Mouse (Mus musculus) midbrain, embryonic 11.5 days (tissue): Measurements from ENCODE around the gene Rag1. TPM values are rescaled to one million over a fixed set of nuclear protein-coding genes. Genes with fewer than 3 reads are reported as not detected.

Source experiments
- ATAC-seq: fragments of 200-750 bp; cut with Nextera tagmentation; 2 replicates; pipeline ENCODE4 v1.8.0; 2017; ENCODE audit warnings: moderate TSS enrichment, moderate library complexity; ENCODE audit not compliant: low FRiP score
- DNase-seq: peaks from one replicate; pipeline ENCODE4 v3.0.0; 2015; ENCODE audit warnings: low spot score; ENCODE audit errors: missing footprints
- H3K27ac ChIP-seq: fragments of 300-500 bp; sonication (generic); 2 replicates; pipeline ENCODE4 v1.5.1; 2014; ENCODE audit warnings: low read depth, low read length
- H3K27me3 ChIP-seq: fragments of 300-500 bp; sonication (generic); 2 replicates; pipeline ENCODE4 v1.6.1; 2014; ENCODE audit warnings: mild to moderate bottlenecking, low read length, moderate library complexity, mixed read lengths; ENCODE audit not compliant: control insufficient read depth, insufficient read depth
- H3K36me3 ChIP-seq: fragments of 300-500 bp; sonication (generic); 2 replicates; pipeline ENCODE4 v1.6.1; 2014; ENCODE audit warnings: mild to moderate bottlenecking, low read length, moderate library complexity, mixed read lengths; ENCODE audit not compliant: control insufficient read depth, insufficient read depth
- H3K4me1 ChIP-seq: fragments of 300-500 bp; sonication (generic); 2 replicates; pipeline ENCODE4 v1.6.1; 2014; ENCODE audit warnings: low read length; ENCODE audit not compliant: control insufficient read depth, insufficient read depth
- H3K4me2 ChIP-seq: fragments of 300-500 bp; sonication (generic); 2 replicates; pipeline ENCODE4 v1.6.1; 2014; ENCODE audit warnings: mild to moderate bottlenecking, moderate library complexity
- H3K4me3 ChIP-seq: fragments of 300-500 bp; sonication (generic); 2 replicates; pipeline ENCODE4 v1.5.1; 2014; ENCODE audit warnings: low read depth, low read length
- H3K9ac ChIP-seq: fragments of 300-500 bp; sonication (generic); 2 replicates; pipeline ENCODE4 v1.6.1; 2014; ENCODE audit warnings: low read length
- H3K9me3 ChIP-seq: fragments of 300-500 bp; sonication (generic); 2 replicates; pipeline ENCODE4 v1.6.1; 2016; ENCODE audit warnings: low read length; ENCODE audit not compliant: control insufficient read depth
- WGBS: fragments of 180-500 bp; shearing (Covaris S2); extraction: QIAGEN DNeasy Blood & Tissue Kit; methylation state at CpG from one replicate; pipeline ENCODE4 v1.1.7; 2014; 5-methylcytosine and 5-hydroxymethylcytosine counted together
- polyA plus RNA-seq: library from polyadenylated mRNA; unstranded; fragments of >200 nt; fragmentation: Nextera tagmentation; extraction: Ambion mirVana; gene quantifications from 2 replicates; pipeline ENCODE4 v1.2.1, GENCODE M21; 2014

Gene Rag1
- polyA plus RNA-seq, 1 experiment from 2014 or later = 0.12 TPM

- H3K36me3 ChIP-seq = no peaks in the 10 kb centered on the region
- H3K9me3 ChIP-seq = no peaks in the 10 kb centered on the region
- no peaks in the 10 kb centered on the region for H3K27me3 ChIP-seq
- no peak for ATAC-seq
- H3K4me2 ChIP-seq = no peak overlapping the region
- no peak overlapping the region for H3K9ac ChIP-seq
- DNase-seq = peak; percentile 77
- H3K27ac ChIP-seq = no peak overlapping the region
- H3K4me3 ChIP-seq = no peak overlapping the region
- 60% methylated on average over 2 of the region's 2 CpGs for WGBS
- 0 out of 2 replicates have a peak, but pooled peaks cover 2% of the 10 kb centered on the region for H3K4me1 ChIP-seq
Observed at GRCm38 (mm10) chr2:101624011-101624410, 25.3 kb downstream of the Rag1 start.

GRCm38 (mm10) chr2:101623042-101623441 is 26.3 kb downstream of the Rag1 start:
- ATAC-seq (no peak), DNase-seq (no peak)
- Histone ChIP-seq H3K4me1 (0 out of 2 replicates have a peak, but pooled peaks cover 2% of the 10 kb centered on the region), H3K4me3 (no peak overlapping the region), H3K27me3 (no peaks in the 10 kb centered on the region), H3K4me2 (no peak overlapping the region), H3K36me3 (no peaks in the 10 kb centered on the region), H3K9ac (no peak overlapping the region), H3K9me3 (no peaks in the 10 kb centered on the region), H3K27ac (no peak overlapping the region)
- WGBS = 61% methylated on average over 2 of the region's 2 CpGs

- Histone ChIP-seq H3K4me2 (no peak overlapping the region), H3K4me3 (no peak overlapping the region)
Observed at GRCm38 (mm10) chr2:101621611-101622010, 27.7 kb downstream of the Rag1 start.

GRCm38 (mm10) chr2:101620899-101621298 is 28.4 kb downstream of the Rag1 start:
- Histone ChIP-seq H3K9ac (no peak overlapping the region), H3K27ac (no peak overlapping the region), H3K4me3 (no peak overlapping the region), H3K27me3 (no peaks in the 10 kb centered on the region), H3K9me3 (no peaks in the 10 kb centered on the region), H3K36me3 (no peaks in the 10 kb centered on the region), H3K4me2 (no peak overlapping the region), H3K4me1 (0 out of 2 replicates have a peak, but pooled peaks cover 2% of the 10 kb centered on the region)
- DNase-seq = peak; percentile 37
- no peak for ATAC-seq
- 80% methylated on average over 3 of the region's 3 CpGs for WGBS

More at GRCm38 (mm10) chr2:101621611-101622010, 27.7 kb downstream of the Rag1 start:
- Histone ChIP-seq H3K36me3 (no peaks in the 10 kb centered on the region), H3K9me3 (no peaks in the 10 kb centered on the region), H3K27ac (no peak overlapping the region), H3K4me1 (0 out of 2 replicates have a peak, but pooled peaks cover 2% of the 10 kb centered on the region), H3K9ac (no peak overlapping the region), H3K27me3 (no peaks in the 10 kb centered on the region)
- ATAC-seq = no peak
- DNase-seq = peak; percentile 56
- WGBS = 72% methylated on average over 7 of the region's 7 CpGs

GRCm38 (mm10) chr2:101618373-101618772 is 30.9 kb downstream of the Rag1 start:
- WGBS = 80% methylated on average over 4 of the region's 4 CpGs
- Histone ChIP-seq H3K4me2 (no peak overlapping the region), H3K4me1 (no peaks in the 10 kb centered on the region), H3K27me3 (no peaks in the 10 kb centered on the region), H3K36me3 (no peaks in the 10 kb centered on the region), H3K27ac (no peak overlapping the region), H3K9ac (no peak overlapping the region), H3K9me3 (no peaks in the 10 kb centered on the region), H3K4me3 (no peak overlapping the region)
- DNase-seq (peak; percentile 31), ATAC-seq (no peak)

GRCm38 (mm10) chr2:101615464-101616305 is 33.6 kb downstream of the Rag1 start:
- Histone ChIP-seq H3K4me3 (no peak overlapping the region), H3K9me3 (no peaks in the 10 kb centered on the region), H3K36me3 (no peaks in the 10 kb centered on the region), H3K4me2 (no peak overlapping the region), H3K4me1 (no peaks in the 10 kb centered on the region), H3K27me3 (no peaks in the 10 kb centered on the region), H3K9ac (no peak overlapping the region), H3K27ac (no peak overlapping the region)
- WGBS = 81% methylated on average over 10 of the region's 10 CpGs
- ATAC-seq (no peak), DNase-seq (peak; percentile 8)

- H3K9me3 ChIP-seq = no peaks in the 10 kb centered on the region
- H3K4me3 ChIP-seq = no peak overlapping the region
- no peak for ATAC-seq
- no peaks in the 10 kb centered on the region for H3K4me1 ChIP-seq
- DNase-seq = peak; percentile 79
- no peaks in the 10 kb centered on the region for H3K36me3 ChIP-seq
- 93% methylated on average over 3 of the region's 3 CpGs for WGBS
- H3K9ac ChIP-seq = no peak overlapping the region
- H3K27ac ChIP-seq = no peak overlapping the region
- H3K27me3 ChIP-seq = no peaks in the 10 kb centered on the region
- no peak overlapping the region for H3K4me2 ChIP-seq
Observed at GRCm38 (mm10) chr2:101610861-101611260, 38.4 kb downstream of the Rag1 start.

- Histone ChIP-seq H3K36me3 (no peaks in the 10 kb centered on the region), H3K27me3 (no peaks in the 10 kb centered on the region), H3K4me1 (no peaks in the 10 kb centered on the region), H3K9ac (no peak overlapping the region), H3K27ac (no peak overlapping the region), H3K4me2 (no peak overlapping the region), H3K4me3 (no peak overlapping the region), H3K9me3 (no peaks in the 10 kb centered on the region)
- DNase-seq (peak; percentile 82), ATAC-seq (peak; percentile 71)
- 78% methylated on average over 7 of the region's 7 CpGs for WGBS
Observed at GRCm38 (mm10) chr2:101608232-101608894, 40.9 kb downstream of the Rag1 start.

- no peaks in the 10 kb centered on the region for H3K27me3 ChIP-seq
- H3K9ac ChIP-seq = no peak overlapping the region
- DNase-seq = no peak
- ATAC-seq = no peak
- H3K27ac ChIP-seq = no peak overlapping the region
- H3K4me1 ChIP-seq = peaks cover 6% of the 10 kb centered on the region; the same call in 1 of the 2 replicates
- WGBS = 94% methylated on average over 1 of the region's 1 CpGs
- no peaks in the 10 kb centered on the region for H3K9me3 ChIP-seq
- H3K36me3 ChIP-seq = no peaks in the 10 kb centered on the region
- no peak overlapping the region for H3K4me3 ChIP-seq
- no peak overlapping the region for H3K4me2 ChIP-seq
Observed at GRCm38 (mm10) chr2:101603099-101603498, 46.2 kb downstream of the Rag1 start.
